Mouse (Mus musculus): ENCODE results near the gene BC016579. TPM values are rescaled to one million over a fixed set of nuclear protein-coding genes. Genes with fewer than 3 reads are reported as not detected.

The BC016579 gene
- polyA plus RNA-seq (2014; fragmentation: Illumina TruSeq; extraction: RNeasy Lipid Tissue Mini Kit (QIAGEN cat#74804); ENCODE audit: low read depth, low replicate concordance), result not detected

DNA sequence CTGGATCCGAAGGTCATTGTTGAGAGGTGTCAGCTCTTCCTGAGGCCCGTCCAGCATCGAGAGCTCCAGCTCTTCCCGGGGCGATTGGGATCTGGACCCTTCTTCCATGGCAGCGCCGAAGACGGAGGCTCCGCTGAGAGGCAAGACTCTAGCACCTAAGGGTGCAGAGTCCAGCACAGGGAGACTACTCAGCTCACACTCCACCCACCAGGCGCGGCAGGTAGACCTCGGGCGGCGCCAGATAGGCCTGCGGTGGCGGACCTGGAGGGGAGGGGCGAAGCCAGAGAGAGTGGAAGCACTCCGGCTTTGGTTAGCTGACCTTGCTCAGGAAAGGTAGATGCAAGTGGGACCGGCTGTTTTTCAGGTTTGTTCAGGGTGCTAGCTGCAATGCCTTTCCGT, at the start of gene BC016579:
Gene BC016579, minus strand, starts transcription at position 135 of the 399 bp plus-strand sequence.

DNA sequence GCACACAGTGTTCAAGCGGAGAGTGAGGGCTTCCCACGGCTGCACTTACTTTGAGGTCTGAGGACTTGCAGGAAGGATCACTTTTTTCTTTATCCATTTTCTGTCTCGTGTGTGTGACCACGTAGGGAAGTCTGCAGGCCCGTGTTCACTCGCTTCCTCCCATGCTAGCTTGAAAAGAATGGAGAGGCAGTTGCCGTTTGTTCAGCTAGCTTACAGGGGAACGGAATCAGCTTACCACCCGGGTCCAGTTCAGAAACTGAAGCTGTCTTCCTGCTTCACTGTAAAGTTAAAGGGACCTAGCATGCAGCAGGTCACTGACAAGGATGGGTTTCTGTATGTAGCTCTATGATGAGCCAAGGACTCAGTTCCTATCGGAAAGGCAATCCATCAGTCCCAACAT, 39.7 kb upstream of the BC016579 start, which contains the start of gene Tmprss7:
Gene Tmprss7, minus strand, starts transcription at position 101 of the 400 bp plus-strand sequence.

DNA sequence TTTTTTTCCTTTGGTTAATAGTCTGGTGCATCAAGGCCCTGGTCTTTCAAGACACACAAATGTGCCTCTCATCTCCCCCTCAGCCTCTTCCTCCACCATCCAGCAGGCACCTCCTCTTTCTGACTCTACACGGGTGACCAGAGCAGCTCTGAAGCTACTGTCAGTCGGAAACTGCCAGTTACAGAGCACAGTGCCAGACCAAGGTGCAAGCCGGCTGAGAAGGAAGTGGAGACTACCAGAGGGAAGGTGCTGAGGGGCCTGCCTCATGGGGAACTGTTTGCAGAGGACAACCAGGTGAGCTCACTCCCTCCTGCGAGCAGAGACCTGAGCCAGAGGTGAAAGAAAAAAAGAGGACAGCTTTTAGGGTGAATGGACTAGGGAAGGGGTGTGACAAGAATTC, 43.6 kb downstream of the BC016579 start, which contains the start of gene Gcsam:
Gene Gcsam, plus strand, starts transcription at position 114 of the 400 bp plus-strand sequence.

Other genes starting within 250 kb of the BC016579 start
- 82.2 TPM for gene Cd200, start 245.0 kb downstream of the BC016579 start, polyA plus RNA-seq (2014; fragmentation: Illumina TruSeq; extraction: RNeasy Lipid Tissue Mini Kit (QIAGEN cat#74804); ENCODE audit: low read depth, low replicate concordance)
- gene Gm609, start 161.1 kb downstream of the BC016579 start, polyA plus RNA-seq (2014; fragmentation: Illumina TruSeq; extraction: RNeasy Lipid Tissue Mini Kit (QIAGEN cat#74804); ENCODE audit: low read depth, low replicate concordance), result not detected
- gene Gm17783, start 122.0 kb downstream of the BC016579 start, polyA plus RNA-seq (2014; fragmentation: Illumina TruSeq; extraction: RNeasy Lipid Tissue Mini Kit (QIAGEN cat#74804); ENCODE audit: low read depth, low replicate concordance), result not detected
- gene Slc9c1, start 118.8 kb downstream of the BC016579 start, polyA plus RNA-seq (2014; fragmentation: Illumina TruSeq; extraction: RNeasy Lipid Tissue Mini Kit (QIAGEN cat#74804); ENCODE audit: low read depth, low replicate concordance), result not detected
- gene Gcsam, start 43.7 kb downstream of the BC016579 start, polyA plus RNA-seq (2014; fragmentation: Illumina TruSeq; extraction: RNeasy Lipid Tissue Mini Kit (QIAGEN cat#74804); ENCODE audit: low read depth, low replicate concordance), result 0.24 TPM
- not detected for gene Tmprss7, start 39.6 kb upstream of the BC016579 start, polyA plus RNA-seq (2014; fragmentation: Illumina TruSeq; extraction: RNeasy Lipid Tissue Mini Kit (QIAGEN cat#74804); ENCODE audit: low read depth, low replicate concordance)
- not detected for gene Tagln3, start 70.5 kb upstream of the BC016579 start, polyA plus RNA-seq (2014; fragmentation: Illumina TruSeq; extraction: RNeasy Lipid Tissue Mini Kit (QIAGEN cat#74804); ENCODE audit: low read depth, low replicate concordance)
- gene Abhd10, start 88.9 kb upstream of the BC016579 start, polyA plus RNA-seq (2014; fragmentation: Illumina TruSeq; extraction: RNeasy Lipid Tissue Mini Kit (QIAGEN cat#74804); ENCODE audit: low read depth, low replicate concordance), result 16.9 TPM

Data from kidney, adult 10 weeks (tissue).